Mouse (Mus musculus): ENCODE data around the gene Mslnl.

Mslnl gene

DNA sequence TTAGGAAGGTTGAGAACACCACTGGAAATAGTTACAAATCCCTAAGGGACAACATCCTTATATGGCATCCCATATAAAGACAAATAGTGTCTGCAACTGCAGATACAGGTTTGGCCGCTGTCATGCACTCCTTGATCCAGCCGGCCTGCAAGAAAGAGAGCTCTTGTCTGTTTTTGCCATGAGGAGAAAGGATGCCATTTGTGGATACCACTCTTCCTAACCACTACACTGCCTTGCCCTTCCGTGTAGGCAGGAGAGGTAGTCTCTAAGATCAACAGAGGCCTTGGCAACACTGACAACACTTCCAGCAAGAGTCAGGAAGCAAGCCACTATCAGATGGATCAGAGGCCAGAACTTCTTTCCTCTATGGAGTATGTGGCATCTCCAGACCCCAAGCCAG, 50.4 kb downstream of the Mslnl start, which contains the start of gene Ccdc78:
Gene Ccdc78 (plus strand): TSS at position 301 of the 400 bp plus-strand sequence.
- DNase-seq (ENCODE audit: low read depth, low spot score) = no peak

GRCm38 (mm10) chr17:25786781-25787504, 51.1 kb downstream of the Mslnl start:
- no peak for DNase-seq (ENCODE audit: low read depth, low spot score)

DNA sequence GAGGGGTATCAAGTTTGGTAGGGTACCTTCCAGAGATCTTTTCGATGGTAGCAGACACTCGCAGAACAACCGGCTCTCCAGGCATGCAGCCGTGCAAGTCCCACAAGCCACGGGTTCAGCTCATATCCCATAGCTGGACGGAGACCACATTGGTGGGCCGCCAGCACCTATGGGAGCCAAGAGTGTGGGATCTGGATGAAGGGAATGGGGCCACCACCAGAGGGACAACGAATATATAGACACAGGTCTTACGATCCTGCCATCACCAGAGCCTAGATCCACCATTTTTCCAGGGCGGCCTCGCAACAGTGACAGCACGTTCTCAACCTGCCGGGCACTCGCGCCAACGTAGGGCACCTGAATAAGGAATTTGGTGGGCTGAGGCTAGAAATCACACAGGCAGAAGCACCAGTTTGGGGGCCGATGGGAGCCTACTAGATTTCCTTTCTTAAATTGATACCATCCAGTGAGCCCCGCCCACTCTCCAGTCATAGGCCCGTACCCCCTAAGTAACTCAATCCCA, 55.5 kb downstream of the Mslnl start:
- no peak for DNase-seq (ENCODE audit: low read depth, low spot score)

- peak; percentile 60 for DNase-seq (ENCODE audit: low read depth, low spot score)
Measured at GRCm38 (mm10) chr17:25791843-25792527, 56.1 kb downstream of the Mslnl start.

- DNase-seq (ENCODE audit: low read depth, low spot score) = peak; percentile 66
Measured at GRCm38 (mm10) chr17:25792615-25793014, 56.8 kb downstream of the Mslnl start, which contains the start of gene Fam173a. Gene Fam173a (minus strand): TSS chr17:25792901.

DNA sequence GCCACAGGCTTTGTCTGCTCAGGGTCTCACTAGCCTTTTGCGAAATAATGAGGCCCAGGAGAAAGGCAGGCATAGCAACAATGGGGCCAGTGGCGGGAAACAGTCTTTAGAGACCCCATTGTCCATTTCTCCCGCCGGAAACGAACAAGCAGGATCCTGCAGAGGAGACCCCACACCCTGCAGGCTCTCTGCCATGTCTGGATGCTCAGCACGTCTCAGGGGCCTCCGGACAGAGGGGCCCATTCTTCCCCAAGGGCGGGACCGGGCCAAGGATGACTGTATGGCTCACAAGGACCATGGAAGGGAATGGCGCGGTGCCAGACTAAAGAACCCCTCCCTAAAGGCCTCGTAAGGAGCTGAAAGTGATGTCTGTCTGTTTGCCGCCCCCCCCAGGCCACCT, 58.4 kb downstream of the Mslnl start:
- DNase-seq (ENCODE audit: low read depth, low spot score) = no peak

- DNase-seq (ENCODE audit: low read depth, low spot score) = no peak
Measured at GRCm38 (mm10) chr17:25794998-25795397, 59.2 kb downstream of the Mslnl start.

GRCm38 (mm10) chr17:25795609-25796092, 59.8 kb downstream of the Mslnl start, which contains the start of gene AC134908.4:
Gene AC134908.4 (minus strand): TSS chr17:25795659.
- no peak for DNase-seq (ENCODE audit: low read depth, low spot score)

- DNase-seq (ENCODE audit: low read depth, low spot score) = peak; percentile 62
Measured at GRCm38 (mm10) chr17:25796211-25796771, 60.4 kb downstream of the Mslnl start.

DNA sequence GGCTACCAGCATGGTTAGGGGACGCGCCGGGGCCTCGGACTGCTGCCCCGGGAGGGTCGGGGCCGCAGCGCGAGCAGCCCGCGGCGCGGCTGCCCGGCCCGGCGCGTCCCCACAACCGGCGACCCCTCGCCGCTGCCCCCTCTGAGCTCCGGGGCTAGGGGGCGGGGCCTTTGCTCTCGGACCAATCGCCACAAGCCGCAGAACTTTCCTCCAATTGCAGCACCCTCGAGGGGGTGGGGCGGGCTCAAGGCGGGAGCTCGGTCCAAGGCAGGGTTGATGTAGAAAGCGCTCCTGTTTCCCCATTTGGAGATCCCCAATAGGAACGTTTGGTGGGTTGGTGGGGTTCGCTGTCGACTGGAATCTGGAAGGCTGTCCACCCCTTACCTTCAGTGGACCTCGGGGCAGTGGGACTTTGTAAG, 61.1 kb downstream of the Mslnl start, which contains the start of gene Metrn:
Gene Metrn (minus strand): TSS at position 186 of the 419 bp plus-strand sequence.
- peak; percentile 64 for DNase-seq (ENCODE audit: low read depth, low spot score)

All from skeletal muscle tissue, adult 2 months (tissue).